Mouse (Mus musculus) limb, embryonic 11.5 days (tissue): Measurements from ENCODE around the gene Slc30a6. TPM values are rescaled to one million over a fixed set of nuclear protein-coding genes. Genes with fewer than 3 reads are reported as not detected.

Experiments used
- ATAC-seq: fragments of 200-750 bp; cut with Nextera tagmentation; 2 replicates; pipeline ENCODE4 v1.8.0; 2017; ENCODE audit warnings: low read depth; ENCODE audit not compliant: insufficient number of reproducible peaks, low FRiP score, low TSS enrichment
- DNase-seq: peaks from one replicate; pipeline ENCODE4 v3.0.0-alpha.2; 2015; ENCODE audit warnings: low spot score
- H3K27ac ChIP-seq: fragments of 300-500 bp; sonication (generic); replicated peaks from 2 replicates; pipeline ENCODE4 v1.5.1; 2014; ENCODE audit warnings: low read depth, mild to moderate bottlenecking, low read length
- H3K27me3 ChIP-seq: fragments of 300-500 bp; sonication (generic); 2 replicates; pipeline ENCODE4 v1.6.1; 2014; ENCODE audit warnings: mild to moderate bottlenecking, low read length, mixed read lengths; ENCODE audit not compliant: control insufficient read depth, insufficient read depth
- H3K36me3 ChIP-seq: fragments of 300-500 bp; sonication (generic); 2 replicates; pipeline ENCODE4 v1.6.1; 2014; ENCODE audit warnings: mild to moderate bottlenecking, low read length, moderate library complexity, mixed read lengths; ENCODE audit not compliant: control insufficient read depth, insufficient read depth
- H3K4me1 ChIP-seq: fragments of 300-500 bp; sonication (generic); 2 replicates; pipeline ENCODE4 v1.6.1; 2014; ENCODE audit warnings: low read length, mixed read lengths; ENCODE audit not compliant: control insufficient read depth, insufficient read depth
- H3K4me2 ChIP-seq: fragments of 300-500 bp; sonication (generic); 2 replicates; pipeline ENCODE4 v1.6.1; 2014; ENCODE audit warnings: low read depth, mild to moderate bottlenecking, moderate library complexity; ENCODE audit not compliant: severe bottlenecking
- H3K4me3 ChIP-seq: fragments of 300-500 bp; sonication (generic); 2 replicates; pipeline ENCODE4 v1.5.1; 2014; ENCODE audit warnings: low read depth, low read length
- H3K9ac ChIP-seq: fragments of 300-500 bp; sonication (generic); 2 replicates; pipeline ENCODE4 v1.6.1; 2014; ENCODE audit warnings: mild to moderate bottlenecking, low read length
- H3K9me3 ChIP-seq: fragments of 300-500 bp; sonication (generic); 2 replicates; pipeline ENCODE4 v1.6.1; 2016; ENCODE audit warnings: low read length; ENCODE audit not compliant: control insufficient read depth
- WGBS: fragments of 180-500 bp; shearing (Covaris S2); extraction: QIAGEN DNeasy Blood & Tissue Kit; methylation state at CpG from one replicate; pipeline ENCODE4 v1.1.7; 2014; 5-methylcytosine and 5-hydroxymethylcytosine counted together
- polyA plus RNA-seq: library from polyadenylated mRNA; unstranded; fragments of >200 nt; fragmentation: Nextera tagmentation; extraction: Ambion mirVana; gene quantifications from 2 replicates; pipeline ENCODE4 v1.2.1, GENCODE M21; 2014

Slc30a6 gene
- polyA plus RNA-seq, 1 experiment from 2014 or later = 41.5 TPM

GRCm38 (mm10) chr17:74397173-74397572 lies 1.8 kb downstream of the Slc30a6 start:
- 84% methylated on average over 2 of the region's 2 CpGs for WGBS

GRCm38 (mm10) chr17:74402486-74403222 lies 7.2 kb downstream of the Slc30a6 start:
- no peak overlapping the region for H3K4me2 ChIP-seq
- DNase-seq = no peak
- ATAC-seq = no peak
- no peaks in the 10 kb centered on the region for H3K9me3 ChIP-seq
- H3K9ac ChIP-seq = no peak overlapping the region
- H3K4me3 ChIP-seq = no peak overlapping the region
- peaks cover 5% of the 10 kb centered on the region; the same call in 1 of the 2 replicates for H3K36me3 ChIP-seq
- 92% methylated on average over 12 of the region's 12 CpGs for WGBS
- H3K4me1 ChIP-seq = no peaks in the 10 kb centered on the region
- no peaks in the 10 kb centered on the region for H3K27me3 ChIP-seq
- H3K27ac ChIP-seq = no peak overlapping the region

More at GRCm38 (mm10) chr17:74397173-74397572, 1.8 kb downstream of the Slc30a6 start:
- Histone ChIP-seq H3K4me1 (no peaks in the 10 kb centered on the region), H3K27me3 (no peaks in the 10 kb centered on the region), H3K9ac (no peak overlapping the region), H3K4me2 (no peak overlapping the region), H3K4me3 (no peak overlapping the region), H3K9me3 (no peaks in the 10 kb centered on the region), H3K36me3 (no peaks in the 10 kb centered on the region), H3K27ac (no peak overlapping the region)
- DNase-seq (no peak), ATAC-seq (no peak)

- Histone ChIP-seq H3K27me3 (no peaks in the 10 kb centered on the region), H3K9ac (no peak overlapping the region), H3K4me2 (no peak overlapping the region), H3K27ac (no peak overlapping the region), H3K4me1 (no peaks in the 10 kb centered on the region), H3K4me3 (no peak overlapping the region), H3K36me3 (peaks cover 8% of the 10 kb centered on the region; the same call in 1 of the 2 replicates), H3K9me3 (no peaks in the 10 kb centered on the region)
- WGBS = 86% methylated on average over 8 of the region's 8 CpGs
- no peak for ATAC-seq
- DNase-seq = no peak
Observed at GRCm38 (mm10) chr17:74406487-74406886, 11.1 kb downstream of the Slc30a6 start.

- Histone ChIP-seq H3K4me2 (no peak overlapping the region), H3K4me1 (no peaks in the 10 kb centered on the region), H3K4me3 (no peak overlapping the region), H3K36me3 (peaks cover 12% of the 10 kb centered on the region; the same call in 1 of the 2 replicates), H3K9me3 (no peaks in the 10 kb centered on the region), H3K27me3 (no peaks in the 10 kb centered on the region), H3K27ac (no peak overlapping the region), H3K9ac (no peak overlapping the region)
- ATAC-seq (no peak), DNase-seq (no peak)
- 72% methylated on average over 4 of the region's 4 CpGs for WGBS
Observed at GRCm38 (mm10) chr17:74409722-74410121, 14.3 kb downstream of the Slc30a6 start.

GRCm38 (mm10) chr17:74413324-74413723 lies 17.9 kb downstream of the Slc30a6 start:
- Histone ChIP-seq H3K27ac (no peak overlapping the region), H3K4me2 (no peak overlapping the region), H3K9me3 (no peaks in the 10 kb centered on the region), H3K4me3 (no peak overlapping the region), H3K4me1 (no peaks in the 10 kb centered on the region), H3K9ac (no peak overlapping the region), H3K27me3 (no peaks in the 10 kb centered on the region), H3K36me3 (peaks cover 9% of the 10 kb centered on the region; the same call in 1 of the 2 replicates)
- DNase-seq = no peak
- ATAC-seq = no peak
- 88% methylated on average over 8 of the region's 8 CpGs for WGBS

GRCm38 (mm10) chr17:74414671-74415070 lies 19.3 kb downstream of the Slc30a6 start:
- ATAC-seq (no peak), DNase-seq (no peak)
- H3K9ac ChIP-seq = no peak overlapping the region
- peaks cover 9% of the 10 kb centered on the region; the same call in 1 of the 2 replicates for H3K36me3 ChIP-seq
- H3K4me2 ChIP-seq = no peak overlapping the region
- H3K4me1 ChIP-seq = no peaks in the 10 kb centered on the region
- WGBS = 93% methylated on average over 1 of the region's 1 CpGs
- no peak overlapping the region for H3K27ac ChIP-seq
- H3K27me3 ChIP-seq = no peaks in the 10 kb centered on the region
- no peaks in the 10 kb centered on the region for H3K9me3 ChIP-seq
- H3K4me3 ChIP-seq = no peak overlapping the region

- no peak for ATAC-seq
- no peak overlapping the region for H3K9ac ChIP-seq
- no peak for DNase-seq
- 93% methylated on average over 8 of the region's 8 CpGs for WGBS
- H3K36me3 ChIP-seq = peaks cover 7% of the 10 kb centered on the region; the same call in 1 of the 2 replicates
- no peaks in the 10 kb centered on the region for H3K9me3 ChIP-seq
- no peak overlapping the region for H3K27ac ChIP-seq
- no peaks in the 10 kb centered on the region for H3K27me3 ChIP-seq
- H3K4me2 ChIP-seq = no peak overlapping the region
- H3K4me1 ChIP-seq = no peaks in the 10 kb centered on the region
- H3K4me3 ChIP-seq = no peak overlapping the region
Observed at GRCm38 (mm10) chr17:74416841-74417360, 21.5 kb downstream of the Slc30a6 start.

- Histone ChIP-seq H3K4me3 (no peak overlapping the region), H3K27ac (no peak overlapping the region), H3K9me3 (no peaks in the 10 kb centered on the region), H3K27me3 (no peaks in the 10 kb centered on the region), H3K36me3 (peaks cover under 1% of the 10 kb centered on the region; the same call in 1 of the 2 replicates), H3K9ac (no peak overlapping the region), H3K4me2 (no peak overlapping the region), H3K4me1 (no peaks in the 10 kb centered on the region)
- 47% methylated on average over 4 of the region's 4 CpGs for WGBS
- no peak for DNase-seq
- no peak for ATAC-seq
Observed at GRCm38 (mm10) chr17:74418171-74418570, 22.8 kb downstream of the Slc30a6 start.
